Mouse (Mus musculus) bone marrow macrophage, adult 2 months (primary cell): ENCODE data around the gene Micall1. TPM values are rescaled to one million over a fixed set of nuclear protein-coding genes. Genes with fewer than 3 reads are reported as not detected.
A peak's percentile ranks its signal among the peaks of the same experiment; 100 is the strongest.

Experiments used
- H3K27ac ChIP-seq: 2 replicates; pipeline ENCODE4 v1.5.1; 2012; ENCODE audit warnings: low read depth, low read length; ENCODE audit not compliant: insufficient read depth
- H3K4me1 ChIP-seq: 2 replicates; pipeline ENCODE4 v1.6.1; 2012; ENCODE audit warnings: low read length; ENCODE audit not compliant: control insufficient read depth, insufficient read depth
- H3K4me3 ChIP-seq: 2 replicates; pipeline ENCODE4 v1.5.1; 2012; ENCODE audit warnings: mild to moderate bottlenecking, low read length, moderate library complexity; ENCODE audit not compliant: insufficient read depth
- CTCF ChIP-seq: IDR thresholded peaks from 2 replicates; pipeline ENCODE4 v1.5.1; 2012; ENCODE audit warnings: low read depth, mild to moderate bottlenecking, low read length, moderate library complexity
- POLR2A ChIP-seq: IDR thresholded peaks from 2 replicates; pipeline ENCODE4 v1.6.1; 2012; ENCODE audit warnings: mild to moderate bottlenecking, low read depth, low read length, borderline replicate concordance
- polyA plus RNA-seq: library from polyadenylated mRNA; stranded (reverse); fragments of >200 nt; gene quantifications from 2 replicates; pipeline ENCODE4 v1.2.4, GENCODE M21; 2012; ENCODE audit not compliant: missing spikeins, insufficient read depth, insufficient read length

Micall1 gene
- polyA plus RNA-seq, 1 experiment, result 16.2 TPM

DNA sequence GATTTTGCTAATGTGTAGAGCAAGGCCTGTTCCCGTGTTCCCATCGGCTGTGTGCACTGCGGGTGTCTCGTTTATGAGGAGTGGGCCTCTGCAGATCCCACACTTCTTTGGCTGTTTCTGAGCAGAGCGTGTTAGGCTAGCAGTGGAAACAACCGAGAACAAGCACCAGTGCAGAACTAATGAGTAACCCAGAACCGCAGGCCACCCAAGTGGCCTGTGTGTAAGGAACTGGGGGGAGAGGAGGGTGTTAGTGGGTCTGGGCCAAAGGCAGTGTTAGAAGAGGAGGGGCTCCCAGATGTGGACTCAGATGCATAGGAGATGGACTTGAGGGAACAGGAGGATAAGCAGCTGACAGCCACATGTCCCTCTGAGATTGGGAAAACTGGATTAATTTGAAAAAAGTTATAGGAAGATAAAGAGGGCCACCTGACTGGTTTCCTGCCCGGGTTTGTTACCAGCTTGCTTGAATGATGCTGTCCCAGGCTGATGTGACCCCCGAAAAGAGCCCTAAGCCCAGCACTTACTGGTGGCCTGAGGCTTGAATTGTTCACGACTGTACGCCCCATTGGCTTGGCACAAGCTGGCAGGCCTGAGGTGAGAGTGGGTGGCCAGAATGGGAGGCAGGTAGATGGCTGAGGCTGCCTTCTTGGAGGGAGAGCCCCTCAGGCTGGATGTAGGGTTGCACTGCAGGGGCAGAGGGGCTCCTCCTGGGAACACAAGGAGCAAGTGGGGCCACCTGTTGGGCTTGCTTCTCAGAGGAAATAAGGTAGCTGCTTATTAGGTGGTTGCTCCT is 27.3 kb downstream of the Micall1 start:
- H3K4me3 ChIP-seq, result no peak overlapping the region
- no peak for TF ChIP-seq CTCF
- TF ChIP-seq POLR2A, result no peak
- H3K4me1 ChIP-seq, result no peaks in the 10 kb centered on the region
- no peak overlapping the region for H3K27ac ChIP-seq

DNA sequence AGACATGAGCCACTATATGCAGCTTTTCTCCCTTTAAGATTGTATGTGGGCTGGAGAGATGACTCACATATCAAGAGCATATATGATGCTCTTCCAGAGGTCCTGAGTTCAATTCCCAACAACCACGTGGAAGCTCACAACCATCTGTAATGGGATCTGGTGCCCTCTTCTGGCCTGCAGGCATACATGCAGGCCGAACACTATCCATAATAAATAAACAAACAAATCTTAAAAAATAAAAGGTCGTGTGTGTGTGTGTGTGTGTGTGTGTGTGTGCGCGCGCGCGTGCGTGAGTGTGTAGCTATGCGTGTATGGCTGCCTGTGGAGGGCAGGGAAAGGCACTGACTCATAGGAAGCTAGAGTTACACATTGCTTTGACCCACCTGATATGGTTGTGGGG is 30.9 kb downstream of the Micall1 start:
- Histone ChIP-seq H3K4me3 (no peak overlapping the region), H3K27ac (no peak overlapping the region), H3K4me1 (peaks cover 10% of the 10 kb centered on the region)
- TF ChIP-seq CTCF (peak; percentile 41), POLR2A (no peak)

DNA sequence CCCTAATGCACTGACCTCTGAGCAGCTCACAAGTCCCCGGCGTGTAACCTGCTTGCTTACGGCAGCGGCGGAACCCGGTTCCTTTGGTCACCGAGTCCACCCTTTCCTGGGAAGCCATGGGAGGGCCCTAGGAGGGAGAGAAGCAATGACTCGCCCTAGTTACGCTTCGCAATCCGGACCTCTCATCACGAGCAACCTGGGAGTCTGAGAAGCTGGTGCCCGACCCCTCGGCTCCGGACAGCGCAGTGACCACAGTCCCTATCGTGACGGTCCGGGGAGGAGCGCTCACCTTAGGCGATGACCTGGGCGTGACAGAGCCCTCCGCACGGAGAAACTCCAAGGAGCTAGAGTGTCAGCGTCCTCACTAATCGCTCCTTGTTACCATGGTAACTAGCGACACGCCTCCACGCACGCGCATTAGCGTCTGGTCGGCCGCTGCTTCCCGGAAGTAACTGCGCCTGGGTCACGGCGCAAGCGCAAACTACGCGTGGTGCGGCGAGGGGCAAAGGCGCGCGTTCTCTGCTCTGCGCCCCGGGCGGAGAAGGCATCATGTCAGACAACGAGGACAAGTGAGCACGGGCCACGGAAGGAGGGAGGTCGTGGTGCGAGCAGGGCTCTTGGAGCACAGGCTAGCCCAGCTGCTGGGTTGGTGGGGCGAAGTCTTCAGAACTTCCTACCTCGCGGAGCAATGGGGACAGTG is 32.3 kb downstream of the Micall1 start, which contains the start of the genes Polr2f and 1700088E04Rik:
Gene Polr2f, plus strand, starts transcription at position 144 of the 700 bp plus-strand sequence.
Gene 1700088E04Rik, minus strand, starts transcription at position 388 of the 700 bp plus-strand sequence.
- Histone ChIP-seq H3K27ac (no peak within 1 kb of the TSS), H3K4me1 (peaks cover 10% of the 10 kb centered on the region), H3K4me3 (peak within 1 kb of the TSS; percentile 81)
- TF ChIP-seq POLR2A (no peak), CTCF (0 out of 2 replicates have a peak, but pooled peaks have one; percentile 7)

DNA sequence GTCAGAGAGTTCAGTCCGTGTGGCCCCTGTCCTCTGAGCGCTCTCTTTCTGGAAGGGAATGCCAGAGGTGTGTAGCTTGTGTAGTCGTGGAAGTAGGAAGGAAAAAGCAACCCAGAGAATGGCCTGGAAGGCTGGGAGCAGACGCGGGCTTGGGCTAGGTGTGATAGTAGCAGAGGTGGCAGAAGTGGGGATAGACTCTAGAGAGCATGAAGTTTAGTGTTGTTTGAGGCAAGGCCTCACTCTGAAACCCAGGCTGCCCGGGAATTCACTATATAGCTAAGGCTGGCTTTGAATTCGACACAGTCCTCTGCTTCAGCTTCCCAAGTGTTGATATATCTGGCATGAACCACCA is 32.8 kb downstream of the Micall1 start:
- Histone ChIP-seq H3K4me3 (peak overlapping the region; percentile 81), H3K4me1 (peaks cover 10% of the 10 kb centered on the region), H3K27ac (no peak overlapping the region)
- TF ChIP-seq CTCF, result no peak
- TF ChIP-seq POLR2A, result no peak

DNA sequence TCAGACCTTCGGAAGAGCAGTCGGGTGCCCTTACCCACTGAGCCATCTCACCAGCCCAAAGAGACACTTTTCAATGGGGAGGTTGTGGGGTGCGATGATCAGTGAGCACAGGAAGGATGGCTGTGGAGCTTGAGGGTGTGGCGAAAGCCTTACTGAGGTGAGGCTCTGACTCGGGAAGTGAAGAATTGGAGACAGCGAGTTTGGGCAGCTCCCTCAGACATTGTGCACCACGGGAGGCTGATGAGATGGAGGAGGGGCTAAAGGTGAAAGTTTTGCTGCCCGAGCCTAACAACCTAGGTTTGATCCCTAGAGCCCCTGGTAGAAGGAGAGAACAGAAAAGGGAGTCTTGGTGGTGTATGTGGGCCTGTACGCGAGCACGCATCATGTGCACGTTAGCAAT is 34.6 kb downstream of the Micall1 start:
- Histone ChIP-seq H3K27ac (no peak overlapping the region), H3K4me1 (peaks cover 10% of the 10 kb centered on the region), H3K4me3 (no peak overlapping the region)
- TF ChIP-seq POLR2A, result no peak
- no peak for TF ChIP-seq CTCF

DNA sequence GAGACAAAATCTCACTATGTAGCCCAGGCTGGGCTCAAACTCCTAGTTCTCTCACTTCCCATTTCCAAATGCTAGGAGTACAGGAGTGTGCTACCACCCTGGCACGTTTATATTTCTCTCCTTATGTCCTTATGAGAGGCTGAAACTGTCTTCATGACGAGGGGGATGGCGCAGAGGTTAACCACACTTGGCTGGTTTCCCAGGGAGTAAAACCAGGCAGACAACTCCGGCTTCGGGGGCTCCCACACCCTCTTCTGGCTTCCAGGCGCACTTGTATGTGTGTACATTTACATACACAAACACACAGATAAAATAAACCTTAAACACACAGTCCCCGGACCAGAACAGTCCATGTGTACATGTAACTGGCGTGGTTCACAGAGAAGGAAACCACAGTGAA is 35.3 kb downstream of the Micall1 start:
- no peak overlapping the region for H3K4me3 ChIP-seq
- H3K27ac ChIP-seq, result no peak overlapping the region
- peaks cover 10% of the 10 kb centered on the region for H3K4me1 ChIP-seq
- TF ChIP-seq POLR2A (no peak), CTCF (no peak)

DNA sequence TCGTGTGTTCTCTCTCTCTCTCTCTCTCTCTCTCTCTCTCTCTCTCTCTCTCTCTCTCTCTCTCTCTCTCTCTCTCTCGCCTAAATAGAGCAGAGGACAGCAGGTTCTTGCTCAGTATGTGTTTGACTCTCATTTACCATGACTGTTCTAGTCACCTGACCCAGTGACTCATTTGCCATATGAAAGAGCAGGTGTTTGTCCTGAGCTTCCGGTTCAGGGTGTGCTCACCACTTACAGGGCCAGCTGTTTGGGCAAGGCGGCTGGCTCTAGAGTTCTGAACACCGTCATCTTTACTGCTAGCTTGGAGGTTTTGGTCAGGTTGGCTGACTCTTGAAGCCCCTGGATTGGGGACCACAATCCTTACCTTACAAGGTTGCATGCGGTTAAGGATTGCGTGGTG is 36.8 kb downstream of the Micall1 start:
- TF ChIP-seq CTCF, result no peak
- TF ChIP-seq POLR2A, result no peak

DNA sequence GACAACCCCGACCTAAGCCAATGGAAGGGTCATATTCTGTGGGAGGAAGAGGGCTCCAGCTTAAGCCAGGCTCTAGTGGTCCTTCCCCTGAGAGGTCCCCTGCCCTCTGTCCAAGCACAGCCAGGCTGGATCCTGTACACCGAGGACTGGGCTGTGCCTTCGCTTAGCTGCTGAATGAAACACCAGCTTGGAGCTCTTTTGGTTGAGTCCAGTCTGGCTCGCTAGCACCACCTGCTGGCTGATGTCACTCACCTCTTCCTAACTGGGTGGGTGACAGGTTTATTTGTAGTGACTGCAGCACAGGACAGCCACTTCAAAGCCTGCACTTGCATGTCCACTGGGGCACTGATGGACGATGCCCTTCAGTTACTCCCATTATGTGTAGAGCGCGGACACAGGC is 39.8 kb downstream of the Micall1 start:
- TF ChIP-seq CTCF (peak; percentile 73; the same call in 1 of the 2 replicates), POLR2A (no peak)
- Histone ChIP-seq H3K4me1 (peaks cover under 1% of the 10 kb centered on the region; the same call in 1 of the 2 replicates), H3K4me3 (no peak overlapping the region), H3K27ac (no peak overlapping the region)

More for the DNA sequence above, 36.8 kb downstream of the Micall1 start:
- Histone ChIP-seq H3K27ac (no peak overlapping the region), H3K4me1 (peaks cover 10% of the 10 kb centered on the region), H3K4me3 (no peak overlapping the region)

DNA sequence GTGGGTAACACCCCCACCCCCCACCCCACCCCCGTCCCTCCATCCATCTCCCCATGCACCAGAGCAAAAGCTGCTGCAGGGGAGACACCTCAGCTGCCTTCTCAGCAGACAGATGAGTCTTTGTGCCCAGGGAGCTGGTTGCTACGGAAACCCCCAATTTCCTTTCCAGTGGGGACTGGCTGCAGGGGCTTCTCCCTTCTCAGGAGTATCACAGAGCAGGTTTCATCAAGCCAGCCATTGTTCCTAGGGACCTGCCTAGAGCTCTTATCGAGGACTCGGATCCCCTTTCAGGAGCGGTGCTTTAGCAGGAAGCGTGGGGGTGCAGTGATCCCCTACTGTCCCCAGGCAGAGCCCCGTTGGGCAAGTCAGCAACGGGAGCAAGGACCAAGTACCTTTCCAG is 43.2 kb downstream of the Micall1 start:
- no peaks in the 10 kb centered on the region for H3K4me1 ChIP-seq
- no peak overlapping the region for H3K4me3 ChIP-seq
- no peak for TF ChIP-seq POLR2A
- TF ChIP-seq CTCF, result no peak
- H3K27ac ChIP-seq, result no peak overlapping the region

DNA sequence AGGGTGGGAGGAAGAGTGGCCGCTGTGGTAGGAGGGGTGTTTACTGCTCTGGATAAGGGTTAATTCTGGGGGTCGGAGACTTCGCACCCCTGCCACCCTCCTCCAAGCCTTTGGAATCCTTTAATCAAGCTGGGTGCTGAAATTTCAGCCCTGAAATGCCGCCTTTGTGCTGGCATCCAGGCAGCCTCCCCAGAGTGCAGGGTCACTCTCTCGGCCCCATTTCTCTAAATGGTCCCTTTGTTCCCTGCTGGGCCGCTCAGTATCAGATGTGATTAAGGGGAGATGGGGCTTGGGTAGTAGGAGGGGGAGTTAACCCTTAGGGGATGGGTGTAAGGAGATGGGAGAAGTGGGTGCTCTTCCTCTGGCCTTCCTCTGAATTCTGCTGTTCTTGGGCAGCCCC is 44.0 kb downstream of the Micall1 start:
- no peak overlapping the region for H3K27ac ChIP-seq
- no peak overlapping the region for H3K4me3 ChIP-seq
- TF ChIP-seq CTCF (no peak), POLR2A (no peak)
- no peaks in the 10 kb centered on the region for H3K4me1 ChIP-seq
